Mouse (Mus musculus): Measurements from ENCODE around the gene Gdpd3.

Gdpd3 gene

GRCm38 (mm10) chr7:126789141-126789540 is 23.0 kb downstream of the Gdpd3 start:
- DNase-seq (ENCODE audit: low read depth) = no peak

- peak; percentile 97 for DNase-seq (ENCODE audit: low read depth)
Measured at GRCm38 (mm10) chr7:126791851-126792720, 26.0 kb downstream of the Gdpd3 start, which contains the start of gene Ppp4c. Gene Ppp4c, minus strand, starts transcription at chr7:126792496.

- no peak for DNase-seq (ENCODE audit: low read depth)
Measured at GRCm38 (mm10) chr7:126792721-126793443, 26.7 kb downstream of the Gdpd3 start.

DNA sequence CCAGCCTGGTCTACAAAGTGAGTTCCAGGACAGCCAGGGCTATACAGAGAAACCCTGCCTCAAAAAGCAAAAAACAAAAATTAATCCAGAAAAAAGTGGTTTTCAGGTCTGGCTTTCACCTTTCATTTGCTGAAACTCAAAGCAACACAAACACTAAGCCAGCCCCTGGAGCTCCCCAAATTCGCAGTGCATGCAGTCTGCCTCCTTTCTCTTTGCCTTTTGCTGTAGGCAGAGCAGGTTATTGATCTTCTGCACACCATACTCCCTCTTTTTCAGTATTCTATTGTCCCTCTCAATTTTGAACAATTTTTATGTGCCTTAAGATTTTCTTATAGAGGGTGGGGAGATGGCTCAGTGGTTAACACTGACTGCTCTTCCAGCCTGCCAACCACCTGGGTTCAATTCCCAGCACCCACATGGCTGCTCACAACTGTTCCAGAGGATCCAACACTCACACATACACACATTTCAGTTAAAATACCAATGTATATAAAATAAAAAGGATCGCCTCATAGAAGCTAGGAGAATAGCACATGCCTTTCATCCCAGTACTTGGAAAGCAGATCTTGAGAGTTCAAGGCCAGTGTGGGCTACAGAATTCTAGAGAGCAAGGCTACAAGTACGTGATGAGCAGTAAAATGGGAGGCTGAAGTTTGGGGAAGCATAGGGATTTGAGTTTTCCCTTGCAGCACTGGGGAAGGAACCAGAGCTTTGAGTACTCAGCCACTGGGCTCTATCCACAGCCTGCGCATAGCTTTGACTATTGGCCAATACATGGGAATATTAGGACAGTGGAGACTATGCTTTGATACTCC is 27.5 kb downstream of the Gdpd3 start:
- DNase-seq (ENCODE audit: low read depth) = no peak

DNA sequence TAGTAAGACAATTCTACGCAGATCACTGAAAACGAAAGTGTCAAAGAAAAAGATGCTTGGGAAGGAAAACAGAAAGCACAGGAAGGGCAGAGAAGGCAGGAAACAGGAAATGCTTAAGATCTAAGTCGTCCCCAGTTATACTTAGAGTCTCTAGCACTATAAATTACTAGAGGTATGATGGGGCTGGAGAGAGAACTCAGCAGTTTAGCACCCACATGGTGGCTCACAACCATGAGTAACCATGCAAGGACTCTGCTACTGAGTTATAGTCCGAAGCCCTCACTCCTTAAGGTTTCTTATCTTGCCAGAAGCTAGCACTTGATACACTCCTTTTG is 28.1 kb downstream of the Gdpd3 start:
- no peak for DNase-seq (ENCODE audit: low read depth)

GRCm38 (mm10) chr7:126795387-126796317 is 29.5 kb downstream of the Gdpd3 start:
- no peak for DNase-seq (ENCODE audit: low read depth)

DNA sequence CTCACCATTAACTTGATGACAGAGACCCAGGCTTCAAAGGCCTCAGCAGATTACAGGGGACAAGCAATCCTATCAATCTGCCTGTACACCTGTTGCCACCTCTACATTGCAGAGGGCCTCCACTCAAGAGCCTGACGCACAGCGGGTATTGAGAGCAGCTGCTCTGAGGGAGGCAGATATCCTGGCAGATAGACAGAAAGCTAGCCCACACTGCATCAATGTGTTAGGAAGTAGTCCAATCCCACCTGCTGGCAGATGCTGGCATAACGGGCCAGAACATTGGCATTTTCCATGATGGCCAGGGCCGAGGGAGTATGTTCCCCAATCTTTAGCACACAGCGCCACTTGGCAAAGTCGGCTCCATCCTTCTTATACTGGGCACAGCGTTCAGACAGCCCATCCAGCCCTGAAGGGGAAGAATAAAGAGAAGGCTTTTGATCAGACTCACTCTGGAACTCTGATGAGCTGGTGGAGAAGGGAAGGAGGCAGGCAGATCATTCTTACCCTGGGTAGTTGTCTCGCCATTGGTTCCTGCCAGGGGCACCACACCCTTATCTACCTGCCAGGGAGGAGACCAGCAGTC is 30.3 kb downstream of the Gdpd3 start:
- DNase-seq (ENCODE audit: low read depth) = peak; percentile 73

- no peak for DNase-seq (ENCODE audit: low read depth)
Measured at GRCm38 (mm10) chr7:126797411-126798126, 31.4 kb downstream of the Gdpd3 start, which contains the start of gene Fam57b. Gene Fam57b, plus strand, starts transcription at chr7:126797668.

DNA sequence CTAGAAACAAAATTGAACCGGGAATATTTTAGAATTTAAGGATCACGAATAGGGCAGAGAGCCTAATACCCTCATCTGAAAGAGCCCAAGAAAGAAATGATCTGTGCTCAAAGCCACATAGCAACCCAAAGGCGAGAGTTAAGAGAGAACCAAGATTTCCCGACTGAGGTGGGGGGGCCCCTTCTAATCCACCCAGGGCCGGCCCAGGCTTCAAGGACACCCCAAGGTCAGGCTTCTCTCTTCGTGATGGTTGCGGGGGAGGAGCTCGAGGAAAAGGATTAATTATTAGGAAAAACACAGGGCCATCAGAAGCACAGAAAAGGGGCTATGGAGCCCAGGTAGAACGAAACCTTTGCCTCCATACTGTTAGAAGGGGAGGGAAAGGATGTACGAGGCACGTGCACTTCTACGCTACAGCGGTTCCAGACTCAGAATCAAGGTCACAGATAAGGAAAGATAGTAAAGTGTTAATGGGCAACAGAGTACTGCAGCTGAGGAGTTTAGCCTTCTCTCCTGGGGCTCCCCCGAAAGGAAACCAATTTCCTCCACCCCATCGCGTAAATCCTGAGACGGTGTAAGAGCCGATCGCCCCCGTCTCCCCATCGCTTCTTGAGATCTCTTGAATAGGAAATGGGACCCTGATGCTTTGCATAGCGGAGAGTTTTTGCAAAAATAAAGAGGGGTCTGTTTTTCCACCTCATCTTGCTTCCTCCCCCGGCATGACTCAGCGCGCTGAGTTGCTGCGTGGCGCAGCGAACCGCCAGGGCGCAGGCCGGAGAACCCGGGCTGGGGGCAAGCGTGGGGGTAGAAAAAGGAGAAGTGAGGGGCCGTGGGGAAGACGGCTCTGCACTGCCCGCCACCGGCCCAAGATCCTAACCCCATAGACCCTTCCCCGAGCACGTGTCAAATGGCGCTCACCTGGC is 32.3 kb downstream of the Gdpd3 start:
- DNase-seq (ENCODE audit: low read depth) = no peak

DNA sequence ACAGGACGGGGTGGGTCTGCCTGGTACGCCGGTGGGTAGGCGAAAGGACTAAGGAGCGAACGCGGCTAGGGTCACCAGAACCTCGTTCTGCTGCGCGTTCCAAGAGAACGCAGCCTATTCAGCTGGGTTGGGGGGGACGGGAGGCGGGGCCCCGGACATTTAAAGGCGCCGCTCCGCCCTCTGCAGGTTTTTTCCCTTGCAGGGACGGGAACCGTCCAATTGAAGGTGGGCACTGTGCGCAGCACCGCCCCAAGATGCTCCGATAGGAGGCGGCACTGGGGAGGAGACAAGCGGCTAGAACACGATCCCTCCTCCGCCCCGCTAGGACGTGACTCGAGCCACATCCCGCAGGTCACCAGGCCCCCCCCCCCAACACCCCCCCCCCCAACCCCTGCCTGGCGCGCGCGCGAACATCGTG is 32.9 kb downstream of the Gdpd3 start:
- peak; percentile 97 for DNase-seq (ENCODE audit: low read depth)

DNA sequence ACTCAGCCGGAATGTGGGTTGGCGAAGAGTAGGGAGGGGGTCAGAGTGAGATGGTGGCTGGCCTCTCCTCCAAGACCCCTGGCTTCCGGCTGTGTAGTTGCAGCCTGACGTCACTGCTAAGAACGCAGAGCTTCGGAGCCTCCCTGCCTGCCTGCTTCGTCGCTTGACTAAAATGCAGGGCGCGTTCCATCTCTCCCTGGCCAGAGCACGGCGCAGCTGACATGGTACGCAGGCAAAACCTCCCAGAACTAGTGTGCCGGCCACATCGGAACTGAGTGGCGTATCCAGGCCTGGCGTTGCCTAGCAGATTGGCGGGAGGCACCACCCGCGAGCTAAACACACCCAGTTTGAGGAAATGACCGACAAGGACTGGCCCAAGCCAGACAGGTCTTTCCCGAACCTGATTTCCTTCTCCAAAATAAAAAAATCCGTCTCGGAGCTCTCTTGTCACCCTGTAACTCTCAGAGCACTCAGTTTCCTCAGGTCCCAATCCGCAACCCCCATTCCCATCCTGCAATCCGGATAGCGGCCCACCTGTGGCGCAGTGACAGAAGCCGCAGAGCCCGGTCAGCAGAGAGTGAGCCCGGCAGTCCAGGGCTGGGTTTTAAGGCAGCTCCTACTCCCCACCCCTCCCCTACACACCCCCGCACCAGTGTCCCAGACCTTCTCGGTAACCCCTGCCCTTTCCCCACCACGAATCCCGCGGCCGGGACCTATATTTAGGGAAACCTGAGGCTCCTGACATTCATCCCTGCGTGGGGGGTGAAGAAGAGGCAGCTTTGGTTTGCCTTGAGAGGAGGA is 33.5 kb downstream of the Gdpd3 start:
- no peak for DNase-seq (ENCODE audit: low read depth)

DNA sequence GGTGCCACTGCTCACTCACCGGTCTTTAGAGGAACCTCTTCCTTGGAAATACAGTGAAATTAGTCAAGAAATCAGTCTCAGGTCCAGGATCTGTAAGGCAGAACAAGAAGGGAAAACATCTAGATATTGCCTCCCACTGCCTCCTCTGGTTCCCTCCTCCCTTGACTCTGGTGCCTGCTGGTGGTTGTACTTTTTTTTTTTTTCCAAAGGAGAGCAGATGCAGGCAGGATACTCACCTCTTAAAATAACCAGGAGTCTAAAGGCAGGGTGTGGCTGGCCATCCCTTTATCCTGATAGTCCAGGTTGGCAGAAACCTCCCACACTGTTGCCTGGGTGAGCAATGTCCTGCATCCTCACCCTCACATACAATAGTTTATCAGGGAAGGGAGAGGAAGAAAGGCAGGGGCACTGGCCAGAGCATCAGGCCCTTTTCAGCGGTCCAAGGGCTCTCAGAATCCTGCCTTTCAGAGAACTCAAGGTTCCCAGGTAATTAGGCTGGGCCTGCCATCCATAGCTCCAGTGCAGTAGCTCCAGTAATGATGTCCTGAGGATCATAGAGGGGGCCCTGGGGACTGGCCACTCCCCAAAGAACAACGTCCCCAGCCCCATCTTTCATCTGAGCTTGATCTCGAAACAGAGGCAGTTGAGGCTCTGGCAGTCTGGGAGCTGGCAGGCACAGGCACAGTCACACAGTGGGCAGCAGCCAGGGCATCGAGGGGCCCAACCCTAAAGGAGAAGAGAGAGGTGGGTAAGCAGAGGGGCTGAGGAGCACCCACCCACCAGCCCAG is 34.3 kb downstream of the Gdpd3 start:
- peak; percentile 54 for DNase-seq (ENCODE audit: low read depth)

DNA sequence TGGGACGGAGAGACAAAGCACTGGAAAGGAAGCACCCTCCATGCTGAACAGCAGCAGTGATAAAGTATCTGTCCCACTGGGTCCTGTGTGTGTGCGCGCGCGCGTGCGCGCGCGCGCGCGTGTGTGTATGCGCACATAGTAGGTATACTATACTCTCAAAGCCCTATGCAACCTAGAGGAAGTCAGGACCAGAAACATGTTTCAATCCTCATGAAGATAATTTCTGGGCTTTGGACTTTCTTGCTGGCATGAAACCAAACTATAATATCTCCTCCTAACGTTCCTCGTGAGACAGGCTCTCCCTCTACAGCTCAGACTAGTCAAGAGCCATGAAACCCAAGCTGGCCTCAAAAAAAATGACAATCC is 34.9 kb downstream of the Gdpd3 start:
- no peak for DNase-seq (ENCODE audit: low read depth)

DNA sequence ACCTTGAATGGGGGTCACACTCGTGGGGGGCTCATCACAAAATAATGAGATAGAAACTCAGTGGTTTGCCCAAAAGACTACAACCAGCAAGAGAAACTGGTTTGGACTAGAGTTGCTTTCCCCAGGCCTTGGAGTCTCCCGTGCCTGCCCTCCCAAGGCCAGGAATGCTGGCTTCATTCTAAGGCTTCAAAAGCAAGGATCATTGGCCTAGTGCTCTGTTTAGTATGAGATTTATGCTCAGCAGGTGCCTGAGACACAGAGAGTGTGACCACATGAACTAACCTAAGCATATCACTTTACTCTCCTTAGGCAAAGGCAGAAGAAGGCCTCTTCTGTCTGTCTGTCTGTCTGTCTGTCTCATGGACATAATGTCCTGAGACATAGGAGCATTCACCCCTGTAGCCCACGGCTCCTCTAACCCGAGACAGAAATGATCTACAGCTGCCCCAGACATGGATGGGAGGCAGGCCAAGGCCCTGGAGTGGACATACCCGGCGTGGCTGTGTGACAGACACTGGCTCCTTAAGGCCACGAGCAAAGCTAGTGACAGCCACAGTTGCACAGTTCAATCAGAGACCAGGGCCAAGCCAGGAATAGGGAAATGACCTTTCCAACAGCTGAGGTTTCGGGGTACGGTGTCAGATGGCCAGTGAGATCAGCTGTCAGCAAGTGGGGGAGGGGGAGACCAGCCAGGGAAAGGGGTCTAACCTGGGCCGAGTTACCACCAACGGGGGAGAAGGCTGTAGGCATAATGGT is 36.2 kb downstream of the Gdpd3 start:
- DNase-seq (ENCODE audit: low read depth) = no peak

GRCm38 (mm10) chr7:126803181-126803580 is 37.0 kb downstream of the Gdpd3 start:
- no peak for DNase-seq (ENCODE audit: low read depth)

DNA sequence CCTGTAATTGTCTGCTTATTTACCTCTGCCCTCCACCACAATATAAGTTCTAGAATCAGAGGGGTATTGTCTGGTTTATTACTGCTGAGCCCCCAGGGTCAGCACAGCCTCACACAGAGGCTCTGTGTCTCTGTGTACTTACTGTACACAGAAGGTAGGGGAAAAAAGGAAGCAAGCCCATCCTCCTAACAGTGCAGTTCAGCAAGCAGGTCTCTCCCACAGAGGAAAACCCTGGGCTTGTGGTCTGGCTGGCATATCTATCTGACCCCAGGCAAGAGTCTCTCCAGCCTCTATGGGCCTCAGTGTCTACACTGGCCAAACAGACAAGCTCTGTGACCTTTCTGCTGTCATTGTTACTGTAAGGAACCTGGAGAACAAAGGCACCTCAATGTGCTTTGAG is 37.6 kb downstream of the Gdpd3 start:
- DNase-seq (ENCODE audit: low read depth) = no peak

GRCm38 (mm10) chr7:126806956-126807355 is 40.8 kb downstream of the Gdpd3 start:
- DNase-seq (ENCODE audit: low read depth) = peak; percentile 85

Data from NIH3T3 (cell line).